Mouse (Mus musculus): ENCODE data around the gene Zfp995. TPM values are rescaled to one million over a fixed set of nuclear protein-coding genes. Genes with fewer than 3 reads are reported as not detected.
"Not testable (repeated sequence)": the region's sequence is repeated elsewhere in the genome, so short reads cannot be mapped to it uniquely, and the experiment has no call there.

Gene Zfp995
- polyA plus RNA-seq (2016; fragmentation: Nextera tagmentation; extraction: Ambion mirVana) = 6.6 and 8.1 TPM in 2 replicates

GRCm38 (mm10) chr17:21909456-21910052 is at the start of gene Zfp995:
Zfp995 (minus strand) TSS chr17:21909926.
- H3K27me3 ChIP-seq (ENCODE audit: low read depth, poor library complexity, severe bottlenecking); H3K4me1 ChIP-seq; H3K9me3 ChIP-seq (replicated peaks): not testable (repeated sequence)
- DNase-seq (ENCODE audit: low spot score) = peak; percentile 68
- 2% methylated on average over 24 of the region's 24 CpGs for WGBS
- Histone ChIP-seq H3K27ac (replicated peaks) (peak within 1 kb of the TSS; percentile 85), H3K36me3 (peaks cover 15% of the 10 kb centered on the region), H3K4me3 (peak within 1 kb of the TSS; percentile 75)

GRCm38 (mm10) chr17:21909039-21909438 is 687 bp downstream of the Zfp995 start:
- Histone ChIP-seq H3K4me1 (no peaks in the 10 kb centered on the region), H3K9me3 (replicated peaks) (no peaks in the 10 kb centered on the region), H3K27ac (replicated peaks) (peak overlapping the region; percentile 85), H3K36me3 (peaks cover 17% of the 10 kb centered on the region), H3K27me3 (ENCODE audit: low read depth, poor library complexity, severe bottlenecking) (no peaks in the 10 kb centered on the region), H3K4me3 (peak overlapping the region; percentile 75)
- 2% methylated on average over 3 of the region's 3 CpGs for WGBS
- no peak for DNase-seq (ENCODE audit: low spot score)

DNA sequence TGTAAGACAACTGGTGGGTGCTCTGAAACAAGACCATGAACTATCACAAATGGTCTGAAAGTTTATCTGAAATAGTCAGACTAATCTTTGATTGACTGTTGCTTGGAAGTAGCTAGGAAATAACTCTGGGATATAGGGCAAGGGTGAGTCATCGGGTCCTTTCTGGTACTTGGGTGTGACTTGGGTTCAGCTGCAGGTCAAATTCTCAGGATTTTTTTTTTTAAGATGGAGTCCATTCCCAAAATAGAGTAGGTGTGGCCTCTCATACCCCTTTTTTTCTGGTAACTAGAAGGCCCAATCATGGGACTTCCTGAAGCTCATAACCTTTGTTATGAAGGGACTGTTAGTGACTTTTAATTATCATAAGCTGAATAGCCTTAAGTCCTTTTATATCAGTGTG is 38.5 kb downstream of the Zfp995 start:
- no peaks in the 10 kb centered on the region for H3K27me3 ChIP-seq (ENCODE audit: low read depth, poor library complexity, severe bottlenecking)
- H3K4me1 ChIP-seq = no peaks in the 10 kb centered on the region
- DNase-seq (ENCODE audit: low spot score) = no peak
- H3K4me3 ChIP-seq = no peak overlapping the region
- no peak overlapping the region for H3K27ac ChIP-seq (replicated peaks)
- H3K9me3 ChIP-seq (replicated peaks) = peaks cover 14% of the 10 kb centered on the region
- H3K36me3 ChIP-seq = no peaks in the 10 kb centered on the region
- 86% methylated on average over 1 of the region's 1 CpGs for WGBS

DNA sequence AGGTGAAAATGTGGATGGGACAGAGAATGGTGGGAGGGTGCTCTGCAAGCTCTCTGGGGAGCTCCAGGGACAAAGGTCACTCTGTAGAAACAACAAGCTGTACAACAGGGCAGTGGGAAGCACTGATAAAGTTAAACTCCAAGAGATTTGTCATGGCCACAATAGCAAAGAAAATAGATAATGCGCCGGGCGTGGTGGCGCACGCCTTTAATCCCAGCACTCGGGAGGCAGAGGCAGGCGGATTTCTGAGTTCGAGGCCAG is 63.5 kb downstream of the Zfp995 start:
- not testable (repeated sequence) for H3K27me3 ChIP-seq (ENCODE audit: low read depth, poor library complexity, severe bottlenecking); DNase-seq (ENCODE audit: low spot score); H3K27ac ChIP-seq (replicated peaks); H3K9me3 ChIP-seq (replicated peaks); H3K4me3 ChIP-seq; H3K4me1 ChIP-seq; H3K36me3 ChIP-seq
- 91% methylated on average over 8 of the region's 8 CpGs for WGBS

GRCm38 (mm10) chr17:21845545-21846321 is 64.0 kb downstream of the Zfp995 start, which contains the start of gene Zfp820:
Zfp820 (minus strand) TSS chr17:21845772.
- peak within 1 kb of the TSS; percentile 87 for H3K27ac ChIP-seq (replicated peaks)
- 4% methylated on average over 22 of the region's 22 CpGs for WGBS
- peak; percentile 80 for DNase-seq (ENCODE audit: low spot score)

GRCm38 (mm10) chr17:21838510-21838909 is 71.2 kb downstream of the Zfp995 start:
- no peak for DNase-seq (ENCODE audit: low spot score)
- Histone ChIP-seq H3K36me3 (0 out of 2 replicates have a peak, but pooled peaks cover 9% of the 10 kb centered on the region), H3K27me3 (ENCODE audit: low read depth, poor library complexity, severe bottlenecking) (no peaks in the 10 kb centered on the region), H3K4me3 (no peak overlapping the region), H3K27ac (replicated peaks) (no peak overlapping the region), H3K9me3 (replicated peaks) (no peaks in the 10 kb centered on the region), H3K4me1 (no peaks in the 10 kb centered on the region)
- WGBS = 65% methylated on average over 2 of the region's 2 CpGs

More at GRCm38 (mm10) chr17:21845545-21846321, 64.0 kb downstream of the Zfp995 start, which contains the start of gene Zfp820:
- H3K36me3 ChIP-seq = no peaks in the 10 kb centered on the region
- peak within 1 kb of the TSS; percentile 73 for H3K4me3 ChIP-seq
- peaks cover 9% of the 10 kb centered on the region for H3K4me1 ChIP-seq
- H3K27me3 ChIP-seq (ENCODE audit: low read depth, poor library complexity, severe bottlenecking) = no peaks in the 10 kb centered on the region
- H3K9me3 ChIP-seq (replicated peaks) = no peaks in the 10 kb centered on the region

Other genes starting within 250 kb of the Zfp995 start
- gene Gm10226, start 218.1 kb downstream of the Zfp995 start, polyA plus RNA-seq (2016; fragmentation: Nextera tagmentation; extraction: Ambion mirVana) = 10.7 and 14.2 TPM in 2 replicates
- 18.6 and 20.7 TPM in 2 replicates for gene Zfp760, start 202.2 kb downstream of the Zfp995 start, polyA plus RNA-seq (2016; fragmentation: Nextera tagmentation; extraction: Ambion mirVana)
- gene Zfp229, start 179.1 kb downstream of the Zfp995 start, polyA plus RNA-seq (2016; fragmentation: Nextera tagmentation; extraction: Ambion mirVana) = 7.8 and 9.7 TPM in 2 replicates
- 5.4 and 5.6 TPM in 2 replicates for gene Zfp820, start 64.2 kb downstream of the Zfp995 start, polyA plus RNA-seq (2016; fragmentation: Nextera tagmentation; extraction: Ambion mirVana)
- gene Zfp942, start 52.5 kb upstream of the Zfp995 start, polyA plus RNA-seq (2016; fragmentation: Nextera tagmentation; extraction: Ambion mirVana) = 22.0 and 22.2 TPM in 2 replicates
- gene Zfp943, start 52.6 kb upstream of the Zfp995 start, polyA plus RNA-seq (2016; fragmentation: Nextera tagmentation; extraction: Ambion mirVana) = 14.8 and 16.9 TPM in 2 replicates